Mouse (Mus musculus): ENCODE measurements around the gene BC051665.

BC051665 gene

DNA sequence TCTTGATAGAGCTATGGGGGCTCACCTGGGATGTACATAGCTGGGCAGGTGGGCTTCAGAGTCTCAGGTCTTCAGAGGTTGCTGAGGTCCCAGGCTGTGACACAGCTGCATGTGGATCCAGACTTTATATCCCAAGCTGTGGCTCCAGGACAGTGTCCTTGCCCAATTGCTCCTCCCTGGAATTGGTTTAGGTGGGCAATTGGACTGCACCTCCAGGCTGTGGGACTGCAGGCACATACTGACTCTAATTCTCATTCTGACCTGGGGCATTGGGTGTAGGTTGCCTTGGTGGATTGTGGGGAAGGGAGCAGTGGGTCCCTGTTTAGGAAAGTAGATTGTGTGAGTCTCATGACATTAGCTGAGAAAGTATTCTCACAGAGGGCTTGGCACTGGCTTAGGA lies at the start of gene BC051665:
BC051665 (minus strand) TSS at position 101 of the 400 bp plus-strand sequence.
- DNase-seq: no peak

DNA sequence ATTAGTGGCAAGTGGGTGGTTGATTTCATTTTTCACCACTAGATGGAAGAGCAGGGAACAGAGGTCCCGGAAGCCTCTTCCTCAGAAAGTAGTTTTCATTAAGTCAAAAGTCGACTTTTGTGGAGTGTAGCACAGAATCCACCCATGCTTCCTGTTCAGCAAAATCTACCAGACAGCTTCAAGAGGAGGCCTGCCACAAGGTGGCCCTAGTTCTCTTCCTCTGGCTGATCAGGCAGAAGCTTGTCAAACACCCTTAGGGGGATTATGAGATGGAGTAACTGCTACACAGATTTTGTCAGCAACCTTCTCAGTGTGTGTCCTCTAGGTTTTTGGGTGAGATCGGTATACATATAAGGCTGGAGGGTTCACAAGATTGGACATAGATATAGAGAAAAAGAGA lies 39.9 kb upstream of the BC051665 start:
- DNase-seq: peak; percentile 36 to 45

DNA sequence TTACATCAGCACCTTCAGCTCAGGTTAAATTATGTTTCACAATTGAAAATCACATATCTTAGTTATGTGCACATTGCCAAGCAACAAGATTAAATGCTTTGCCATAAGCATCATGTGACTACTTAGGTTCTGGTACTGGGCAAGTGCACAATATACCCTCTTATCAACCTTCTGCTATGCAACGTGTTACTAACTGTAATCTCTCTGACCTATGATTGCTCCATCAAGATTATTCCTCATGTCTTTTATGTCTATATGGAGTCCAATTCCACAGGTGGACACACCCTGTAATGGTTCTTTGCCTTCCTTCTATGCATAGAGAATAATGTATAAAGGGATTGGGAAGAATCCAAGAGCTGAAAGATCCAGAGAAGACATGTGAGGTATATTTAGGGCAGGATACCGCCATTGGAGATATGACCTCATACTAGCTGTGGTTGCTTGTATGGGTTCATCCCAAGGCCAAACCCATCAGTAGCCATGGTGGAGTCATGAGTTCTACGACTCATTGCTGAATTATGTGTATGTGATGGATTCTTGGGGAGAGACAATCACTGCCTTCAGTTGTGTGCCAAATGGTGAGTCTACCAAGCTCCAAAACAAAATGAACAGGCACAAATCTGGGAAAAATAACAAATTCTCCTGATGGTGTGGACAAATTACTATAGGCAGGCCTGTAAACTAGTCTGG lies 34.5 kb upstream of the BC051665 start:
- DNase-seq: no peak

DNA sequence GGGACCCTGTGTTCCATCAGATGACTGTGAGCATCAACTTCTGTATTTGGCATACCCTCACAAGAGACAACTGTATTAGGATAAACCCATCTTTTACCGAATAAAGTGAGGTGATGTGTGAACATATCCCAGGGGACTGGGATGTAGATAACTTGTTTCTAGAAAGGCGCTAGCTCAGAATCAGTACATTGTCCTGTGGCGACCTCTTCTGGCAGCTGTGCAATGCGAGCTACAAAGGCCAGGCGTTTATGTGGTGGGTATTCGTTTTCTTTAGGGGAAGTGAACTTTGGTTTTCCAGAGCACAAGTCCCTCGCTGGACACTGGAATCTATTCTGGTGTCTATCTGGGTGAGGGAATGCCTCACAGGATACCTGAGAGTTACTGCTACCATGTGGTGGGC lies 33.3 kb upstream of the BC051665 start:
- DNase-seq: peak; percentile 77

DNA sequence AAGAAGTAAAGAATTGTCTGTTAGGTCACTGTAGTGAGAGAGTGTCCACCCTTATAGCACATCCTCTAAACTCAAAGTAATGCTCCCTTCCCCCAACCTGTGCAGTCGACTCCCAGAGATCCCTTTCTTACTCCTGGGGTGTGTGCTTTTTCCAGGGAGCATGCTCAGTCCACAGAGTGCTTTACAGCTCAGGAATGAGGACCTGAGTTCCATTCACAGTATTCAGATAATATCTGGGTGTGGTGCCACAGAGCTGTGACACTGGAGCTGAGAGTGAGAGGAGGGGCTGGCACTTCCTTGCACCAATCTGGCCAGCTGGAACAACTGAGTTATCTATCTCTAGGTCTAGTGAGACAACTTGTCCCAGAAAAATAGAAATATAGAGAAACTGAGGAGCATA lies 27.6 kb upstream of the BC051665 start:
- DNase-seq: no peak

DNA sequence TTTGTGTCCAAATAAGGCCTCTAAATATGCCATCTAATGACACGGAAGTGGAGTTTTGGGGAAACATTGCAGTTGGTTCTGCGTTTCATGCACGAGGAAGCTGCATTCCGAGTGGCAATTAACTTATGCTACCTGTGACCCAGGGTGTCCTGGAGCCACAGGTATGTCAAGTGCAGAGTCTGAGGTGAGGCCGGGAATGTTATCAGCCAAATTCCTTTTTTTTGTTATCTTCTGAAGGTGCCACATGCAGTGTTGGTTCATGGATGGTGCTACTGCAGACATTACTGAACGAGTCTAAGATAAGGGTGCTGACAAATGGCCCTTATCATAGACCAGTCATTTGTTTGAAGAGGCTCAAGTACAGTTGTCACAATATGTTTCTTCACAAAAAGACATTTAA lies 26.6 kb upstream of the BC051665 start:
- no peak for DNase-seq

DNA sequence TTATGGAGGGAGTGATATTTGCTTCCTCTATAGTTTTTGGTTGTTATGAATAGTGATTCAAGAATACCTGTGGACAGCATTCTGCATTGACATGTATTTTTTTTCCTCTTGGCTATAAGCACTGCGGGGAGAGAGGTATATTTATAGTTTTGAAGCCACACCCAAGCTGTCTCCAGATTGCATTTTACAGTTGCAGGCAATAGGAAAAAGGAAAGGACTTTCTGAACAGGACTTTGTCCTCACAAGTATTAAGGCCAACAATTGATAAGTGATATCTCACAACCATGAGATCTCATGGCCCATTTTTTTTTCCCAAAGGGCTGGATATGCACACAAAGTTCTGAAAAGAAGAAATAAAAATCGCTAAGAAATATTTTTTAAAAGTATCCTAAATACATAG lies 23.5 kb upstream of the BC051665 start:
- no peak for DNase-seq

DNA sequence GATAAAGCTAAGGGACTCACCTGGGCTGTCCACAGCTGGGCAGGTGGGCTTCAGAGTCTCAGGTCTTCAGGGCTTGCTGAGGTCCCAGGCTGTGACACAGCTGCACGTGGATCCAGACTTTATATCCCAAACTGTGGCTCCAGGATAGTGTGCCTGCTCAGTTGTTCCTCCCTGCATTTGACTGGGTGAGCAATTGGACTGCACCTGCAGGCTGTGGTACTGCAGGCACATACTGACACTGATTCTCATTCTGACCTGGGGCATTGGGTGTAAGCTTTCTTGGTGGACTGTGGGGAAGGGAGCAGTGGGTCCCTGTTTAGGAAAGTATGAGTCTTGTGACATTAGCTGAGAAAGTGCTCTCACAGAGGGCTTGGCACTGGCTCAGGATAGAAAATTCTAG lies 16.6 kb upstream of the BC051665 start, which contains the start of gene Ctsll3:
Ctsll3 (minus strand) TSS at position 101 of the 400 bp plus-strand sequence.
- no peak for DNase-seq

DNA sequence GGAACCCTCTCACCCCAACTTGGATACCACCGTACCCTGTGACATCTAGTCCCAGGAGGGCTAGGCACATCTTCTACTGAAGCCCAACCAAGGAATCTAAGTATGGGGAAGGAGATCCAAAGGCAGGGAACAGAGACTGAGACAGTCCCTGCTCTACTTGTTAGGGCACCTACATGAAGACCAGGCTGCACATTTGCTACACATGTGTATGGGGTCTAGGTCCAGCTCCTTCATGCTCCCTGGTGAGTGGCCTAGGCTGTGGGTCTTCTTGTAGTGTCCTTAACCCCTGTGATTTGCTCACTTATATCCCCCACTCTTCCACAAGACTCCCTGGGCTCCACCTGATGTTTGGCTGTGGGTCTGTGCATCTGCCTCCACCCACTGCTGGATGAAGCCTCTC lies 3.3 kb upstream of the BC051665 start:
- DNase-seq: no peak

DNA sequence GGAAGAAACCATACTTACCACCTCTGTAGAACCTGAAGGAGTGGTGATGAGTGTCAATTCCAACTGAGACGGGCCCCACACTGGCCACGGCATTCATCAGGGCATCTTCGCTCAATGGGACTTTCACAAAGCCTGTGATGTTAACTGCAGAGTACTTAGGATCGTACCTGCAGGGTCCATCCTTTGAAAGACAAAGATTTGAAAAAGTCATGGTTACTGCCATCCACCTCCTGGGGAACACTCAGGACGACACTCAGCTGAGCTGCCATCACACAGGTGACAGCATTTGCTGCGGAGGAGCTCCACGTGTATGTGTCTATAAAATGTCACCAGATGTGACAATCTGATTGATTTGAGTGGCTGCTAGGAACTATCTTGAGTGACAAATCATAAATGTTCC lies 2.9 kb downstream of the BC051665 start:
- DNase-seq: no peak

DNA sequence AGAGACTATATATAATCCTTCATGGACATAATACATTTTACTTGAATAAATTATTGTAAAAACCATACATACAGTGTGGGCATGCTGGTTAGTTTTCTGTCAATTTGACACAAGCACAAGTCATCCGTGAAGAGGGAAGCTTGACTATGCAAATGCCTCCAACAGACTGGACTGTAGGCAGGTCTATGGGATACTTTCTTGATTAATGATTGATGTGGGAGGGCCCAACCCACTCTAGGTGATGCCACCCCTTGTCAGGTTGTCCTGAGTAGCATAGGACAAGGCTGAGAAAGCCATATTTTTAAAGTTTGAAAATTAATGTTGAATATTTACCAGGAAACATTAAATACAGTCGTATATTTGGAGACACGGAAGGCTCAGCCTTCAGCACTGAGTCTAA lies 5.6 kb downstream of the BC051665 start:
- no peak for DNase-seq

DNA sequence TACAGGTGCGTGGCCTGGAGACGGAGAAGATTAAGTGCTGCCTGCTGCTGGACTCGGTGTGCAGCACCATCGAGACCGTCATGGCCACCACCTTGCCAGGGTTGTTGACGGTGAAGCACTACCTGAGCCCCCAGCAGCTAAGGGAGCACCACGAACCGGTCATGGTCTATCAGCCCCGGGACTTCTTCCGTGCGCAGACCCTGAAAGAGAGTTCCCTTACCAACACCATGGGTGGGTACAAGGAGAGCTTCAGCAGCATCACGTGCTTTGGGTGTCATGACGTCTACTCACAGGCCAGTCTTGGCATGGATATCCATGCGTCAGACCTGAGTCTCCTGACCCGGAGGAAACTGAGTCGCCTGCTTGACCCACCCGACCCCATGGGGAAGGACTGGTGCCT lies 25.0 kb downstream of the BC051665 start:
- no peak for DNase-seq

DNA sequence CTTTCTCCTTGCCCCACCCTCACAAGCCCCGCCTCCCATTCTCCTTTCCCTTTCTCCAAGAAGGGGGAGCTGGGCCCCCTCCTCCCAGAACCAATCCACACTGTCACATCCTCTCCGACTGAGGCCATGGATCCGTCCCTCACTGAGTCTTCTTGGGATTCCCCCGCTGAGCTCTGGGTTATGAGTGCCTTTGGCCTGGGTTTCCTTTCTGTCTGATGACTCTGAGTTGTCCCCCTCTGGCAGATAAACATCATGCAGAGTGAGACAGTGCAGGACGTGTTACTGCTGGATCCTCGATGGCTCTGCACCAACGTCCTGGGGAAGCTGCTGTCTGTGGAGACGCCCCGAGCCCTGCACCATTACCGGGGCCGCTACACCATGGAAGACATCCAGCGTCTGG lies 25.8 kb downstream of the BC051665 start:
- no peak for DNase-seq

DNA sequence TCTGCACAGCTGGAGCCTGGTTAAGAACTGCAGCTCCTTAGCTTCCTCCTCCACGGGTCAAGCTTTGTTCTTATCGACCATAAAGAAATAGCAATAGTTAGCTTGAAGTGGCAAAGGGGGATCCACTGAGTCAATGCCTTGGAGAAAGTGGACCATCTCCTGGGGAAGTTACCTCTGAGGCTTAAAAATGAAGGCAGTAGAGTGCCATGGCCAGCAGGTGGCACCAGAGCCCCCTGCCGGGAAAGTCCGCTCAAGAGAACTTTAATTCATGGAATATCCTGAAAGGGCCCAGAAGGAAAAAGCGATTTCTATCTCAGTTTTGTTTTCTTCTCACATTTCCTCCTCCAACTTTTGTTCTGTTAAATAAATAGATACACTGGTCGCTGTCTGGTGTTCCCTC lies 27.0 kb downstream of the BC051665 start:
- peak; percentile 79 to 80 for DNase-seq

DNA sequence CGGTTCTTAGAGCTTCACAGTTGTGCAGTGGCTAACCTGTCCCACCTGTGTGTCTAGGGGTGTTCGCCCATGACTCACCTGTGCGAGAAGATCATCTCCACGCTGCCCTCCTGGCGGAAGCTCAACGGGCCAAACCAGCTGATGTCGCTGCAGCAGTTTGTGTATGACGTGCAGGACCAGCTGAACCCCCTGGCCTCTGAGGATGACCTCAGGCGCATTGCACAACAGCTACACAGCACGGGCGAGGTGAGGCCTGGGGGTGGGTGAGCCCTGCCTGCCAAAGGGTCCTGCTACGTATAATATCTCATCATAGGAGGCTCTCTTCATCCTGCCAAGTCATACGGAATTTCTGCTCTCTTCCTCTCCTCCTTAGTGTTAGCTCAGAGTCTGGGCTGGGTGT lies 28.9 kb downstream of the BC051665 start:
- DNase-seq: no peak

DNA sequence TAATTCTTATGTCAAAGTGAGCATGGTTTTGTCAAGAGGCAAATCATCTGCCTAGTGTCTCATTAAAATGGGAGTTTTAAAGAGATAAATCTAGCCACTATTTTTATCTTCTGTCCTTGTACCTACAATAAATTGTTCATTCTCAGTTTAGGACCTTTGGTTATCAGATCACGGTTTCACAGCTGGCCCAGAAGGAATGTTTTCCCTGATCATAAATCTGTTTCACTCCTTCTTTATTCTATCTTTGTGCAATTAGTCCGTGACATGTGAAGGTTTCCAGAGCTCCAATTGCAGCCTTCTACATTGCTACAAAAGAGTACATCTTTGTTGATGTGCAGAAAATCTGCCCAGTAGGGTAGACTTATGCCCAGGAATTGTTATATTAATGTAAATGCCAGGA lies 30.9 kb downstream of the BC051665 start:
- no peak for DNase-seq

DNA sequence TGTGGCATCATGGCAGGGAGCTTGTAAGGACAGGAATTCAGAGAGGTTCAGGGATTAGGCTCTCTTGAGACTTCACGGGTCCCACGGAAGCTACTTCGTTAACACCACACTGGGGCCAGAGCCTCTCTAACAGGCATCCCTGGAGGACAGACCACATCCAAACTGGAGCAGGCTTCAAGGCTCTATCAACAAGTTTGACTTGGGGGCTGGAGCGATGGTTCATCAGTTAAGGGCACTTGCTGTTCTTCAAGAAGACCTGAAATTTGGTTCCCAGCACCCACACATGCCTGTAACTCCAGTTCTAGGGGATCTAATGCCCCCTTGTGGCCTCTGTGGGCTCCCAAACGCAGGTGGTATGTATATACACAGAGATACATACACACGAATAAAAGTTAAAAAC lies 32.9 kb downstream of the BC051665 start:
- no peak for DNase-seq

DNA sequence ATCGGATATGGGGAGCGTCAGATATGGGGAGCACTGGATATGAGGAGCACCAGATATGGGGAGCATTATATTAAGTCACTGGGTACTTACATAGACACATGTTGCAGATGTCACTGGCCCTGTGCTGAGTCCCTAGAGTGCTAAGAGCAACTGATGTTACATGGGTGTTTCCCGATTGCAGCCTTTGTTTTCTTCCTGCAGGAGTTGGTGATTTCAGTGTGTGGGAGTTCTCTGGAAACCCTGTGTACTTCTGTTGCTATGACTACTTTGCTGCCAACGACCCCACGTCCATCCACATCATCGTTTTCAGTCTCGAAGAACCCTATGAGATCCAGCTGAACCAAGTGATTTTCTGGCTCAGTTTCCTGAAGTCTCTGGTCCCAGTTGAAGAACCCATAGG lies 35.2 kb downstream of the BC051665 start:
- no peak for DNase-seq

DNA sequence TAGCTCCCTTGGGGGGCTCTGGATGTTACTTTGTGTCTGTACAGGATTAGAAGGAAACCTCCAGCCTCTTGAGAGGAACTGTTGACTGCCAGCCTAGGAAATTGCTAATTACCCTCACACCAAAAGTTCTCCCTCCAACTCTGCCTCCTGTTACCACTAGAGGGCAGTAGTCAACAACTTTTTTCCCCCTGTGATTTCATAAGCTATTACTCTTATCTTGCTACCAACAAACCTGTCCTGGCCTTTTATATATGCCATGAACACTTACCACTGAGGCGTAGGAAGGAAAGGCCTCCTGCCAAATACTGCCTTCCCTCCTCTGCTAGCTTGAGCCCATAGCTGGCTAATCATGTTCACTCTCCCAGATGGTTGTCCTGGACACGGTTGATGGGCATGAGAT lies 37.6 kb downstream of the BC051665 start:
- DNase-seq: no peak

DNA sequence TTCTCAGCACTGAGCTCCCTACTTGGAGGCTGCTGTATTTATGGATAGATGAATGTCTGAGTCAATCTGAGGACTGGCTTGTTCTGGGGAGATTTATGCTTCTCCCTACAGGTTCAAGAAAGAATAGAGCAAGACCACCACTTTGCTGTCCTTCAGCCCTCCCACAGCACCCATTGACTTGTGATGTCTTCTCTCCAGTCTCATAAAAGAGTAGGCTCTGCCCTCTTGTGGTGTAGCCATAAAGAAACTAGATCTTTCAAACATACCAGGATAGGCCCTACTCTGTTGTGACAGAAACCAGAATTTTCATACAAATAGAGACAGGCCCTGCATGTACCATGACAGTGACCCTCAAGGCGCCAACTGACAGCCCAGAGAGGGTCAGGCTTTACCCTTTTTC lies 39.0 kb downstream of the BC051665 start:
- no peak for DNase-seq

DNA sequence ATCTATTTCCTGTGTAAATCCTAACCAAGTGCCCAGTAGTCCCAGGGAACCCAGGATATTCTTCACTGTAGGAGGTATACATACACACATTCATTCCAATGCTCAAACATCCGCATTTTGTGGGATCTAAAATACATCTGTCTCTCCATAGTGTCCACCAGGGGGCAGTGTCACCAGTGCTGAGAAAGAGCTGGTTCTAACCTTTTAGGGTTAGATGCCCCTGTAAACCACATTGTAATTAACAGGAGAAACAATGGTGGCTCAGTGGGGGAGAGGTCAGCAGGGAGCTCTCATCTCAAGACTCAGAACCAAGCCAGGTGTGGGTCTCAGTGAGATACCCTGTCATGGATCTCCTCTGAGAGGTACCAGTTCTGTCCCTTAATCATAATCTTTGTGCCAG lies 39.9 kb downstream of the BC051665 start:
- peak; percentile 36 to 54 for DNase-seq

DNA sequence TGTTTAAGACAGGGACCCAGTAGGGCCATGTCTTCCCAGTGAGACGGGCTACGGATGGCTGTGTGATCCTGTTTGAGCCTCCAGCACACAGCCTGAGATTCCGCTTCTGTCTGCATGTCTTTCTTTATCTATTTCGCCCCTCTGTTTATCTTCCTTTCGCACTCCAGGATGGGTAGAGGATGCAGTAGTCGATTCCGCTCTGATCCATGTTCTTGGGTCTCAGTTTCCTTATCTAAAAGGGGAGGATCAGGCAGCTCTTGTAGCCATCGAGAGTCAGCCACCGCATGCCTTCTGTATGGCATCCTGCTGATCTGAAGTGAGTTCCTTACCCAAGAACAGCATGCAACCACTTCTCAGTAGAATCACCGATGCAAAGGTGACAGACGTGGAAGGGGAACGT lies 40.8 kb downstream of the BC051665 start:
- no peak for DNase-seq

DNA sequence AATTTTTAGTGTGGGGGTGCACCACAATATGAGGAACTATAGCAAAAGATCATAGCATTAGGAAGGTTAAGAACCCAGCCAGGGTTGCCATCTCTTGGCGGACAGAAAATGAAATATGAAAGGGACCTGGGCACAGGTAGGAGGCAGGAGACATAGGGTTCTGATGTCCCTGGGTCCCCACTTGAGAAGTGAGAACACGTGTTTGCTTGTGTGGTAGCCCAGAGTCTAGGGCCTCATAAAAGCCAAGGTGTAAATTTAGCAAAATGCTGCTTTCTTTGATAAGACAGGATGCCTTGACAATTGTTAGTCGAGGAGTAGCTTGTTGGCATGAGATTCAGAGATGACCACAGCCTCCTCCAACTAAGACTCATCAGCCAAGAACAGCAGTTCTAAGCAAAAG lies 41.4 kb downstream of the BC051665 start:
- DNase-seq: no peak

DNA sequence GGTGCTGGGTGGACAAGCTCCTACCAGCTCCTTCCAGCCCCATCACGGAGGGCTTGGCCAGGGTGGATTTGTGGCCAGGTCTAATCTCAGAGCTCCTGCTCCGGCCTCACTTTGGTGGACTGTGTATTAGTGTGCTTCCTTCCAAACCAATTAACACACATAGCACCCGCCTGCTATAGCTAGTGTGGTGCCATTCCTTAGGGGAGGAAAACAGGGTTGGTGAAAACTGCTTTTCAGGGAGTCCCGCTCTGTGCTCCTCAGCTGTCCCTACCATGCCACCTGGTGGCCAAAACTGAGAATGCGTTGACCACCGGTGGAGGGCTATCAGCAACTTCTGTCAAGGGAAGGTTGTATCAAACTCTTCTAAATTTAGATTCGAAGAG lies 42.1 kb downstream of the BC051665 start:
- peak; percentile 94 to 96 for DNase-seq

DNA sequence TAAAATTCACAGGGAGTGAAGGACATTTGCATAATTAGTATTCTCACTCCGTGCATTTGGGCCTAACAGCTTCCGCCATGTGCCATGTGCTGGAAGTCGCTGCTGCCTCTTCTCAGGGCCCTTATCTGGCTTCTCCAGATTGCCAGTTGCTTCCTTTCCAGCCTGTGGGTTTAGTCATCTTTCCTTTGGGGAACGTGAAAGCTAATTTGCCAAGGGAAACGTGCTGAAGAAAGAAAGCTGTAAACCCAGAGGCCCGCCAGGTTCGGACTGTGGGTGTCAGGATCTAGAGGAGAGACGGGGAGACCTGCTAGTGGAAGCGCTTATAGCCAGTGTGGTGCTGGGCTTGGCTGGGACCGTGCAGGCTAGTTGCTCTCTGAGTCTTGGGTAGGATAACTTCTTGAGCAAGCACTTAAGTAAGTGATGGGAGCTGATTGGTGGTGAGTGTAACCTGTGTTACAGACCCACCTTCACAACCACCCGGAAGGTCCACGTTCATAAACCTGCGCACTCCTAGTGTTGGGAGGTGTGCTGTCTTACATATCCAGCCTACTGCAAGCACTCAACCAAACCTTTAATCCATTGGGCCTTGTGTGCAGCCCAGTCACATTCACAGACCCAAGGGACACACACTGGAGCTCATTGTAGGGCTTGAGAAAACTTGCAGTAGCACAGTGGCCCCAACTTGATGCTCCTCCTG lies 42.6 kb downstream of the BC051665 start:
- DNase-seq: no peak
